Mouse (Mus musculus) ovary, adult 18-20 months (tissue): Measurements from ENCODE around the gene Grid1.

Source experiments
- DNase-seq: peaks from one replicate; pipeline ENCODE4 v3.0.0; 2022; ENCODE audit warnings: low spot score, mixed read lengths

Gene Grid1

DNA sequence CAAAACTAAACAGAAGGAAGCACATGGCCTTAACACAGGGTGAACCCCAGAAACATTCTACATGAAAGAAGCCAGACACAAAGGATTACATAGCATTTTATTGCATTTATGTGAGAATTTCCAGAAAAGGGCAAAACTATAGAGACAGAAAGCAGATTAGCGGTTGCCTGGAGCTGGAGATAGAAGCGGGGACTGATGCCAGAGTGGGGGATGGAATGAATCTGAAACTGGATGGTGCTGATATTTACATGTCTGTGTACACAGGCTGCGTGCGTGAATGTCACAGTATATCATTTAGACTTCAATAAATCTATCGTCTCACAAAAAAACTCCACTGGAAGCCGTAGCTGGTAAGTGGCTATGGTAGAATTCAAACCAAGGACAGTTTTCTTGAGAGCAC is 96.4 kb downstream of the Grid1 start:
- no peak for DNase-seq

DNA sequence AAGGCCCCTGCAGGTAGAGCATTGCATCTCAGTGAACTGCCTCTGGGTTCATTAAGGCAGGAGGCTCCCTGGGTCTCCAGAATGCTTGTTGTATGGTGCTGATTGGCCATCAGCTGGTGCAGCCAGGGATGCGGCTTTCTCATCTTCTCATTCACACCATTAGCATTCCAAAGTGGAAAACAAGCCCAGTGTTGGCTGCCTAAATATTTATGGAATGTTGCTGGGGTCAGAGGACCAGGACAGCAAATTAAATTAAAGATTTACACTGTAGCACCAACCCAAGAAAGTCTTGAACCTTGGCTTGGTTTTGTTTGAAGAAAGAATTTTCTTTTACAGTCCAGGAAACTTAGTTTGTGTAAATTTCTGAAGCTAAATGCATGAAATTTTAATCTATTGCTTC is 97.2 kb downstream of the Grid1 start:
- no peak for DNase-seq

DNA sequence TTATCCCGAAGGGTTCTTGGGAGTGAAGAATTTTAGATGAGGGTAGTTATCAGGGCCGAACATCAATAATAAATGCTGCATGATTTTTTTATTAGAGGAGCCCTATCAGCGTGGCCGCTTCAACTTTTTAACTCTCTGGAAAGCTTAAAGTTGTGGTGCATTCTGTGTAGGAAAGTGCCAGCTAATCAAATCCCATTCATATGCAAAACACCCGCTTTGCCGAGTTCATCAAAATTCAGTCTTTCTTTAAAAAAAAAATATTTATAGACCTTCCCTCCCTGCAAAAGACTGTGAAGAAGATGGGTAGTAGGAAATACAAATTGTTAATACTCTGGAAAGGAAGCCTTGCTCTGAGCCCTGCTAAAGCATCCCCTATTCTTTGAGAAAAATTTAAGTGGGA is 99.3 kb downstream of the Grid1 start:
- no peak for DNase-seq

DNA sequence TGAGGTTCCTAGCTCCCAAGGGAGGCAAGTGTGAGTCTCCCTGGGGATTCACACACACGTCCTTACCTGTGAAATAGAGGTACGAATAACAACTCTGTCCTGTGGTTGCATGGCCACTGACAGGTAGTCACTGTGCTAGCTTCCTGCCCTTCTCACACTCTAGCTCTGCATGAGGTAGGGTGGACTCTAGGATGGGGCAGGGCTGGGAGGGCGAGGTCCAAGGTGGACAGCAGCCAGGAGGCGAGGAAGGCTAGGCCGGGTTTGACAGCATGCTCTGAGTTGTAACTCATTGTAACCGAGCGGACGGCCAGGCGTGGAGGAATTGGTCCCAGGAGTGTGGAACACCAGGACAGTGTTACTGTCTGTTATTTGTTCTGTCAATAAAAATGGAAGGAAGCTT is 101.4 kb downstream of the Grid1 start:
- no peak for DNase-seq

DNA sequence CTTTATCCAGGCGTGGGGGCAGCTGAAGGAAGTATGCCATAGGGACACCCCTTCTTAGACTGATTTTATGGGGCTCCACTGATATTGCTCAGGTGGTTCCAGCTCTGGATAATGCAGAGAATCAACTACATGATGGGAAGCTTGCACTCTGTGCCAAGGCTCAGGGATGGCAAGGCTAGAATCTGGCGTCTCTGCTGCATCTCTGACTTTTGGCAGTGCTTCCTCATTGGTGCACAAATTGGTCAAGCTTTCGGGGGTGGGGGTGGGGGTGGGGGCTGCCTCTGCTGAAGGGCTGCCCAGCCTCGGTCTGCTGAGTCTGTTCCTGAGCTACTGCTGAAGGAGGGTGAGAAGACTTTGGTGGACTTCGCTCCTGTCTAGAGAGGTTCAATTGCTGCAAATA is 105.1 kb downstream of the Grid1 start:
- DNase-seq = no peak

DNA sequence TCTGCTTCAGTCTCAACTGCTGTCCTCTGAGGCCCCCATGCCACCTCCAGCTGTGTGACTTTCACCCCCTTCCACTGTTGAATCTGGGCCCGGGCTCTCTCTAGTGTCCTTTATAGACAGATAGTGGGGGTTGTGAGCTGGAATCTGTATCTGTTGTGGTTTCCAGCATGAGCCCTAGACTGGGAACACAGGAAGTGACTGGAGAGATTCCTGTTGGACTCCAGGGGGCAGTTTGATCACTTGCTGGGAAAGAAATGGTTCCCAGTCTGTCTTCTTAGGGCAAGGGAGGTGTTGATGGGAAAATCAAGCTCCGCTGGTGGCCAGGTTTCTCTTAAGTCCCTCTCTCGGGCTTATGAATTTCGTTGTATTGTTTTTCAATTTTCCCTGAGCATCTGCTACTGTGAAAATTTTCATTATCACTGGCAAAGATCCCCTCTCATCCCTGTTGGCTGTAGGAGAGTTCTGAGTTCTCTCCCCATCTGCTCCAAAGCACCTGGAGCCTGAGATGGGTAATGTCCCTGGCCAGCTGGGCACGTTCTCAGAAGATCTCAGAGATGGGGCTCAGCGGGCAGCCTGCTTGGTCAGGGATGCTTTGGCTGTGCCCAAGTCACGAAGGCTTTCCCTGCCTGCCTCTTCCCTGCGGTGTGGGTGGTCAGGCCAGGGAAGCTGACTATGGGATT is 110.3 kb downstream of the Grid1 start:
- DNase-seq = no peak

DNA sequence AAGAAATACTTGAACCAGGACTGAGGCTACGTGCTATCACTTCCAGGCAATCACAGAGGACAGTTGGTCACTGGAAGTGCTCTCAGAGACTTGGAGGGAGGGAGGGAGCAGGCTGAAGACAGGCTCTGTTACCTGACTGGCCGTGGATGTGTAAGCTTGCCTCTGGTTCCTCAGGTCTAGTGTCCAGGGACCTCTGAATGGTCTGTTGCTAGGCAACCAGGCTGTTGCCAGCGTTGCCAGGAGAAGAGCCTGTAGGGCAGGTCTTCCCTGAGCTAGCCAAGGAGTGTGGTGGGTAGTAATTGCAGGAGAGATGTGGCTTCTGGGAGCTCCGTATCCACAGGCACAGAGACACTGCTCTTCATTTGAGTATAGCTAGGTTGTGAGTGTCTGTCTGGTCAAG is 113.3 kb downstream of the Grid1 start:
- no peak for DNase-seq

DNA sequence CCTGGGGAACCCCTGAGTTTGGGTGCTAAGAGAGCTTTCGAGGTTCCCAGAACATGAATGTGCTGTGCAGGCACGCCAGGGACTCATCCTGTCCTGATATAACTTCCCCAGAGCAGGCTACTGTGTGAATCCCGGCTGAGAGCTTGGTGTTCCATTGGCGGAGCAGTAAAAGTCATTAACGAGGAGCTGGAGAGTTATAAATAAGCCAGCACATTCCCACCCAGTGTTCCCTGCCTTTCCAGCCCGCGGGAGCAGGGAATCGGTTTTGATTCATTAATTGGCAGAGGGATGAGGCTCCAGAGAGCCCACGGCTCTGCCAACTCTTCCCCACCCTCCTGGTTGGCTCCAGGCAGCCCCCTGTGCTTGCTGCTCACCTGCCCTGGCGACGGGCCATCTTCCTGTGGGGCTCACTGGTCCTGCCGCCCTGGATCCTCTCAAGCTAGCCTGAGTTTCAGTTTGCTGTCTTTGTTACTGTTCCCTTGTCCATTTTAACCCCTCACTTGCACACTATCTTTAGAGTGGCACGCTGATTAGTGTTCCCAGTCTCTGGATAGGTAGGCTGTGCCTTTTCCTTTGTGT is 116.4 kb downstream of the Grid1 start:
- no peak for DNase-seq

DNA sequence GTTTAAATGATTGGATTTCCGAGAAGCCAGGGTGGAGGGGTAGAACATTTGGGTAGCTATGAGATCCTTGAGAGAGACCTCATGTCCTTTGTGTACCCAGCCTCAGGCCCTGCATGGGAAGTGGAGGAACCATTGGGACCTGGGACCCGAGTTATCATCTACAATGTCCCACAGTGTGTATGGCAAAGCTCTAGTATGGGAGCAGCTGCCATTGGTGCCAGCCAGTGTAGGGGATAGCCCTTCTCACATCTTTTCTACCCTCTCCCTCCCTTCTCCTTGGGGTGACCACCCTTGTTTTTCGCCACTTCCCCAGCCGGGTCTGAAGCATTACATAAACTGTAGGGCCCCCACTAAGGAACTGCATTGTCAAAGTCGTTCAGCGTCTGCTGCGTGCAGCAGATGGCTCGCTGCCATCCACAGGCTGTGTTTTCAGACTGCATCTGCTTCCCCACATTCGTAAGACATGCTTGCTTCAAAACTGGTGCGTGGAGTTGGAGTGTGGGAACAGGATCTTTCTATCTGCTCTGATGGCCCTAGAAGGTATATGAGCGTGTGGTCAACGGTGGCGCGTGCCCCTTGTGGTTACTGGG is 124.6 kb downstream of the Grid1 start:
- no peak for DNase-seq

DNA sequence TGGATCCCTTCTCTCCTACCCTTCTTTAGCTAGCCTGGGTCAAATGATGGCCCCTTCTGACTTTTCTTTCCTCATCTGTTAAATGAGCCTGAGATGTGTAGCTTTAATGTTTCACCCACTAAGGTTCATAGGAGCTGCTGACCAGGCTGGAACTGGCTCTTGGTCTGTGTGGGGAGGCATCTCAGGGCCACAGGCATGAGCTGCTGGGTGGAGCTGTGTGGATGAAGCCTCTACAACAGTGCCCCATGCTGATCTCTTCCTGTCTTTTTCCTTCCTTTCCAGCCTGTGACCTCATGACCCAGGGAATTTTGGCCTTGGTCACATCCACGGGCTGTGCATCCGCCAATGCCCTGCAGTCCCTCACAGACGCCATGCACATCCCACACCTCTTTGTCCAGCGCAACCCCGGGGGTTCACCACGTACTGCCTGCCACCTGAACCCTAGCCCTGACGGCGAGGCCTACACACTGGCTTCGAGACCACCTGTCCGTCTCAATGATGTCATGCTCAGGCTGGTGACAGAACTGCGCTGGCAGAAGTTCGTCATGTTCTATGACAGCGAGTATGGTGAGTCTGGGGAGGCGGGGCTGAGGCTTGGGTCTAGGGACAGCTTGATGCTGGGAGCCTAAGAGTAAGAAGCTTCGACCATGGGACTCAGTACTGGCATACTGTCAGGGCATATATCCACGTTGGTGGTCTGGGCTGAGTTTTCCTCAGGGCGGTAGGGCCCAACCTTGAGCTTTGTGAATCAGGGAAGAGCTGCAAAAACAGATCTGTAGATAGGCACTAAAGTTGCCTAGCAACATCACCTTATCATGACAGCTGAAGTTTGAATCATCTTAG is 125.8 kb downstream of the Grid1 start:
- DNase-seq = no peak

DNA sequence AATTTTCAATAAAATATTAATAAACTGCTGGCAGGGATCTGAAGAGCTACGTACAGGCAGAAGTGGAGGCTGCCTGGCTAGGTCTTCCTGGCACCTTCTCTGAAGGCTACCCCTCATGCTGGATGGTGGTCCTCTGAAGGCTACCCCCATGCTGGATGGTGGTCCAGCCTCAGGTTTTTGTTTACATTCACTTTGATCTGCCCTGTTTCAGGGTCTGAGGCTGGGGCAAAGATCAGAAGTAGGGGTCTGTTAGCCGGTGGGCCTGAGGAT is 126.3 kb downstream of the Grid1 start:
- no peak for DNase-seq

DNA sequence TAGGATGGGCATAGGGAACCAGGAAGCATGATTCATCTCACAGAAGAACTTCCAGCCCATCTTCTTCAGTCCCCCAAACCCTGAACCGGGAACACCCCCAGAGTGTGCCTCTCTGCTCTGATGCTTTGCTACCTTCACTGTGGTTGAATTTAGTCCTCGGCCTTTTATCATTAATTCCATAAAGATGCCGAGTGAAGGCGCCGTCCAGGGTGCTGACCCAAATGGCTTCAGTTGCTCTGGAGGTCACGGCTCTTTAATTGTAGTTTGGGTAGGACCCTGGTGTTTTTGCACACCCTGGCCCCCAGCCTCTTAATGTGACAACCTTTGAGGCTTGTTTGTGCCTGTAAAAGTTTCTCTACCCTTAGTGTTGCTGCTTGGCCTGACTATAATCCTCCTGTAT is 128.3 kb downstream of the Grid1 start:
- DNase-seq = no peak

DNA sequence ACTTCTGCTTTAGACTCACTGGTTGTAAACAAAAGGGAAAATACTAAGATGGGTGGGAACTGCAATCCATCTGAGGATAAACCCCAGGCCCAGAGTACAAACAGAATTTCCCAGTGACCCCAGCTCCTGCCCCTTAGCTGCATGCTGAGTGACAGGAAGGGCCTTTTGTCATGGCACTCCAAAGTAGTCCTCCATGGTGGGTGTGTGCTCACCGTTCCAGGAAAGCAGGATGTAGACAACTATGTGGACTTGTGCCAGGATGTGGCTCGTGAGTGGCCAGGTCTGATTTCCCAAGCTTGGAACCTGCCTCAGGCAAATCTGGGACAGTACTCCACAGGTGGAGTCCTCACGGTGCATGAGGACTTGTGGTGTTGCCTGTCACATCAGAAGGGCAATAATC is 132.4 kb downstream of the Grid1 start:
- DNase-seq = no peak

DNA sequence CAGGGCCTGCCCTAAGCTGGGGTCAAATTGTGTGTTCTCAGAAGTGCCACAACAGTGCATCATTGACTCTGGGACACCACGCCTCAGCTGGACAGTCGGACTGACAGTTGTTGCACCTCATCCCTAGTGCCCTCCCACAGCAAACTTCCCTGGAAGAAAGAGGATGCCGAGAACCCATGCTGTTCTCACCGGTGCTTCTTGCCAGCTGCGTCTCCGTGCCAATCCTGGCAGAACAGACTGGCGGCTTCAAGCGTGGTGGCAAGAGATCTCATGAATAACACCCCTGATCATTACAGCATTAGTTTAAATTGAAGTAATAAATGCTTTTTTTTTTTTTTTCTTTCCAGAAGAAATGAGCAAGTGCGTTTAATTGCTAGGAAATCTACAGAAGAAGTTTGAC is 133.7 kb downstream of the Grid1 start:
- DNase-seq = no peak

DNA sequence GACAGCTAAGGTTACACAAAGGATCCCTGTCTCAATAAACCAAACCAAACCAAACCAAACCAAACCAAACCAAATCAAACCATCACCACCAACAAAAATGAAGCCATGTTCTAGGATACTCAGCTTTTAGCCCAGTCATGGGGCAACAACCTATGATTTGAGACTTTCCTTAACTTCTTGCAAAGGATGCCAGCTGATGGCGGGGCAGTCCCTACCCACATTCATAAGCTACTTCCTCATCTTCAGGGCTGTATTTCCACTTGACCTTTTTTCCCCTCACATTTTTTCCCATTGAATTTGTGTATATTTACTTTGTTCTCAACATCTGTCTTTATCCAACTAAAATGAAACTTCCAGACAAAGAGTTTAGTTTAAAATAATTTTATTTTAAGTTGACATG is 135.8 kb downstream of the Grid1 start:
- no peak for DNase-seq

DNA sequence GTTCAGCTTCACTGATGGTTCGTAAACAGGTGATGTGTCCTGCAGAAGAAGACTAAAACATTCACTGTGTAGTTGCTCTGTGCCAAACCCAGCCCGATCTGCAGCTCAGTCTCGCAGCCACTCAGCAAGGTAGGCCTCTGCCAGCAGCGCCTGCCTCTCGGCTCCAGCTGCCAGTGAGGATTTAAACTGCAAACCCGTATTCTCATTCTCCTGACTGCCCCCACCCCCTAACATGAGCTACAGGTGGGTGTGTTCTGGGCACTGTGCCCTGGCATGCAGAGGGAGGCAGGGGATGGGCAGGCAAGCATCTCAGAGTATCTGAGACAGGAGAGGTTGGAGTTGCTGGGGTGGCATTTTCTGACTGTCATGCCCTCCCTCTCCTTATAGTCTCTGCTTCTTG is 140.3 kb downstream of the Grid1 start:
- DNase-seq = no peak

DNA sequence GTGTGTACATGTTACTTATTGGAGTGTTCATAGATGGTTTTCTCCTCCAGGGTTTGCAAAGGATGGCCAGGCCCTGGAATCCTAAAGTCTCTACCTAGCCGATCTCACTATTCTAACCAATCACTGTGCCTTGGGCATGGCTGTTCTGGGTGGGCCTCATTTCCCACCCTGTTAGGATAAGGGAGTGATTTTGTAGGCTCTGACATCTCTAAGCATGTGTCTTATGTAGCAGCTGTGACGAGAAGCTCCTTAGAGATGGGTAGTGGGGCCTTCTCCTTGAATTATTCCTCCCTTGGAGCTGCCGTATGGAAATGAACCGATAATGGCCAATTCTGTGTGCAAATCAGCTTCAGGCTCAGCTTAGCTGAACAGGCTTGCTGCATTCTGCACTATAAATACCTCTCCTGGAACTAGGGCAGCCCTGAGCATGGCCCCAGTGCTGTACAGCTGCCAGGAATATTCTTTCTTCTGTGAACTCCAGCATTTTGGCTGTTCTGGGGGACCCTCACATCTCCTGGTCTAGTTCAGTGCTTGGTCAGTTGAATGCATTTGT is 143.8 kb downstream of the Grid1 start:
- DNase-seq = no peak

DNA sequence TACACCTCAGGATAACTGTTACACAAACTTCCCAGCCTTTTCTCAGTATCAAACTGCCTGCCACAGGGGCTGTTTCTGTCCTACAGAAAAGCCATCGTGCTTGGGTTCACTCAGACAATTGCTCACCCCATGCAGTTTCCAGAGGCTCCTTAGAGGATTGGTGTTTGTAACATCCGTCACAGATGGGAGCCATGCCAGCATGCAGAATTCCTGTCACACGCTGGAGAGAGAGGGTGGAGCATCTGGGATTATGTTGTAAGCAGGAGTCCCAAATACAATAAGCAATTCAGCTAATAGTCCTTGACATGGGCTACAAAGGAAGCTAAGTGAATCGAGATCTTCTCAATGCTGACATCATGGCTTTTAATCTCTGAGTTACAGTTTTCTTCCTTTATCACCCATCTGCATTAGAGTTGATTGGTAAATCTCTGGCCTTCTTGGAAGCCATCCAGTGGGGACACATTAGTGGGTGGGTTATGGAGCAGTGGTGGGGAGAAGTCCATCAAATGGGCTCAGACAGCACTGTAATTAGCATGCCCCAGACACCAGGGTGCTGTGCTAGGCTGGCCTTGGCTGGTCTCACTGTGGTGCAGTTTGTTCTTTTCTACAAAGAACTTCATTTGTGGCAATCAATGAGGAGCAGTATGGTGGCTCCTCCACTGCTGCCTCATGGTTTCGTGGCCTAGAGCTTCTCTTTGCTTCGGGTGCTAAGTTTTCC is 149.4 kb downstream of the Grid1 start:
- no peak for DNase-seq

DNA sequence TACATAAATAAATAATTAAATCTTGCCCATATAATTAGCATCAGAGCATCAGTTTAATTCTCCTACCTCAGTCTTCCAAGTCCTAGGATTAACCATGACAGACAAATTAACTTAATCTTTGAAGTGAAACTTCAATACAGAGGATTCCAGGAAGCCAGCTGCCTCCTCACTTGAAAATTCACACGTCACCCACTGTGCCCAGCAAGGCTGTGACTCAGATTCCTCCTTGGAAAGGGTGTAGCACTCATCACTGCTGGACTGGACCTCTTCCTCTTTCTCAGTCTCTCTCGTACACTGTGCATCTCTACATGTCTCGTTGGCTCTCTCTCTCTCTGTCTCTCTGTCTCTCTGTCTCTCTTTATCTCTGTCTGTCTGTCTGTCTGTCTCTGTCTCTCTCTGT is 153.0 kb downstream of the Grid1 start:
- DNase-seq = no peak

DNA sequence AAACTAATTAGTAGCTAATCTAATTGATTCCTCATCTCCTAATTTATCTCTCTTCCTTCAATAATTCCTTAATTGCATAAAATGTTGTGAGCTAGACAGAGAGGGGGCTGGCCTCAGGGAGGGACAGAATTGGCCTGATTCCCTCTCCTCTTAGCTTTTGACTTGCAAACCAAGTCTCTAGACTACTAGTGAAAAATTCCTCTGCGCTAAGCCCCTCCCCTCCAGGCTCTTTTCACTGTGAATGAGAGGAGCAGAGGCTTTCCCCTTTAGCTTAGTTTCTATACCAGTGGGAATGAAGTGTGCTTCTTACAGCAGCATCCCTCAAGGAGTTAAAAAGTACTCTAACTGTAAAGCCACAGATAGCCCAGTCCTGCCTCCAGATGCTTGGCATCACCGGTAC is 160.8 kb downstream of the Grid1 start:
- DNase-seq = no peak

DNA sequence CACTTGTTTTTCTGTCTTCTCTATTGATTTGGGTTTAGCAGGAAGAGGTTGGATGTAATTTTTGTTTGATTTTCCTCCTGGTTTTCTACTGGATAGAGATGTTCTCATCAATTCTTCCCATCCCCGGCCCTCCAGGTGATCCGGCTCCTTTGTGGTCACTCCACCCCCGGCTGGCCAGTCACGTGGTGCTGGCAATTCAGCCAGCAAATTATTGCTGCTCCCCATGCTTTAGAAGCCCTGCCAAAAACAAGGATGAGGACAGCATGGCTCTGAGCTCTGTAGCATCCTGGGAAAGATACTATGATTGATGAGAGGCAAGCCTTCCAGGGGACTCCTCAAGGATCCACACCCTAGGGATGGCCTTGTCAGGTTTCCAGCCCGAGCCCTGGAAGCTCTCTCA is 169.2 kb downstream of the Grid1 start:
- no peak for DNase-seq

DNA sequence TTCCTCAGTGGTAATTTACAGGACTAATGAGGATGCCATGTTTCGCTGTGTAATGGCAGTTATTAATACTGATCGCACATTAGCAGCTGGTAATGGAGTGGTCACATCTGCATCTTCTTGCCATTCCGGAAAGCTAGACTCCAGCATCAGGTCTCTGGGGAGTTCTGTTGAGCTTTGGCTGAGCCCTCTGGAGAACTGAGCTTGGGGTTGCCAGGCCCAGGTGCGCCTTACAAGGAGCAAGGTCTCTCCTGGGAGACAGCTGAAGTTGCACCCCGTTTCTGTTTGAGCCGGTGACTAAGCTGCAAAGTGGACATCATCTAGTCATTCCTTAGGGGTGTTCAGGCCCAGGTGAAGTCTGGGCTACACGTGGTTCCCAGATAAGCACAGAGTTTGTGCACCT is 186.8 kb downstream of the Grid1 start:
- DNase-seq = no peak
